ENCODE assay signal across 16 mouse cellular contexts in the genomic region with DNA sequence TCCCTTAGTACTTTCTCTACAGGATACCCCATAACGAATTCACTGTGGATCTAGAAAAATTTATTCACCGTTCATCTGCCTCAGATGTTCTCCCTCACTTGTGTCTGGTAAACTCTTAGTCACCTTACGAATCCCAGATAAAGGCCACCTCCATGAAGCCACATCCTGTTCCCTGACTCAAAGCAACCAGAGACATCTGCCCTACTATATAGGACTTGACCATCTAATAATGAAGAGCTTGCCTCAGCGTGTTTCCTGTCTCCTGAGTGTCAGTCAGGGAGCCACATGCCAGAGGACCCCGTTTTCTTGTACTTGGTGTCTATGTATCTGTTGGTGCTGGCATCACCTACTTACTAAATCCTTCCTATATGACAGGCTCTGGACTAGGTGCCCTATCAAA. TPM values are rescaled to one million over a fixed set of nuclear protein-coding genes. Genes with fewer than 3 reads are reported as not detected.
DNase-seq lines count a peak whose midpoint lies in the region; ATAC-seq and TF ChIP-seq lines count a peak whose summit lies in the region.
"Had no signal": no experiment of that assay in that cellular context is flagged by ENCODE, and none has a peak within 500 bp of the region (broad histone marks: within the 10 kb centered on the region; RNA-seq: fewer than 3 reads in every experiment).

No protein-coding gene starts in this region.

- no peak for TF ChIP-seq CTCF in bone marrow macrophage, adult 2 months (IDR thresholded peaks at IDR 0.05; ENCODE audit: low read depth, low read length)
- TF ChIP-seq CTCF in liver, postnatal 0 days (IDR thresholded peaks at IDR 0.05; ENCODE audit: low read depth) = no peak

- no peak for ATAC-seq in kidney, embryonic 14.5 days (ENCODE audit: low FRiP score, low TSS enrichment)
- ATAC-seq in liver, postnatal 0 days = no peak
- ATAC-seq: forebrain, embryonic 13.5 days; hindbrain, postnatal 0 days had no signal

- no peak for DNase-seq in kidney, adult 11 months
- peak; percentile 47 for DNase-seq in CD4-positive helper T cell, adult 2 months (ENCODE audit: low read depth, low spot score)
- no peak for DNase-seq in liver, postnatal 0 days
- DNase-seq in layer of hippocampus, adult 9-11 months = no peak
- DNase-seq in adrenal gland, postnatal 25 days = no peak
- DNase-seq: cerebellum, adult 18-20 months; embryo, embryonic 11 days; lung, postnatal 14 days; thymus, postnatal 14 days had no signal

- no peak overlapping the region for H3K4me3 ChIP-seq in kidney, embryonic 14.5 days (ENCODE audit: low read length)
- no peak overlapping the region for H3K4me3 ChIP-seq in bone marrow macrophage, adult 2 months (ENCODE audit: insufficient read depth, low read length)
- H3K4me3 ChIP-seq in liver, postnatal 0 days (ENCODE audit: low read depth, low read length) = no peak overlapping the region
- H3K4me3 ChIP-seq: forebrain, embryonic 13.5 days; limb, embryonic 12.5 days had no signal

- peaks cover 21% of the 10 kb centered on the region for H3K4me1 ChIP-seq in kidney, embryonic 14.5 days (ENCODE audit: control insufficient read depth, insufficient read depth, low read length)
- peaks cover 91% of the 10 kb centered on the region for H3K4me1 ChIP-seq in bone marrow macrophage, adult 2 months (ENCODE audit: control insufficient read depth, insufficient read depth, low read length)
- peaks cover 79% of the 10 kb centered on the region for H3K4me1 ChIP-seq in liver, postnatal 0 days (ENCODE audit: insufficient read depth)

- H3K9ac ChIP-seq in kidney, embryonic 14.5 days (ENCODE audit: low read depth, low read length) = no peak overlapping the region
- H3K9ac ChIP-seq in liver, postnatal 0 days (replicated peaks) = no peak overlapping the region
- H3K9ac ChIP-seq: forebrain, embryonic 13.5 days; limb, embryonic 12.5 days had no signal

- H3K27ac ChIP-seq in kidney, embryonic 14.5 days (ENCODE audit: low read depth, low read length) = 0 out of 2 replicates have a peak overlapping the region, but pooled peaks have one; percentile 94
- H3K27ac ChIP-seq in bone marrow macrophage, adult 2 months (ENCODE audit: insufficient read depth, low read depth, low read length) = peak overlapping the region; percentile 98
- peak overlapping the region; percentile 44; the same call in 1 of the 2 replicates for H3K27ac ChIP-seq in liver, postnatal 0 days (ENCODE audit: low read depth)
- H3K27ac ChIP-seq: forebrain, embryonic 13.5 days; hindbrain, postnatal 0 days; limb, embryonic 12.5 days had no signal

- WGBS in kidney, embryonic 14.5 days = 84% methylated on average over 5 of the region's 5 CpGs
- 54% methylated on average over 5 of the region's 5 CpGs for WGBS in liver, postnatal 0 days (ENCODE audit: insufficient replicate concordance)

- H3K27me3 ChIP-seq in kidney, embryonic 14.5 days (ENCODE audit: control insufficient read depth, insufficient read depth, low read length) = no peaks in the 10 kb centered on the region
- no peaks in the 10 kb centered on the region for H3K27me3 ChIP-seq in liver, postnatal 0 days (ENCODE audit: insufficient read depth, low read length)
- H3K27me3 ChIP-seq: forebrain, embryonic 13.5 days; limb, embryonic 12.5 days had no signal

- no peak overlapping the region for H3K4me2 ChIP-seq in kidney, embryonic 14.5 days (replicated peaks; ENCODE audit: low read depth, low read length)
- no peak overlapping the region for H3K4me2 ChIP-seq in liver, postnatal 0 days (ENCODE audit: low read depth, low read length)
- H3K4me2 ChIP-seq: forebrain, embryonic 13.5 days; limb, embryonic 12.5 days had no signal

- no peaks in the 10 kb centered on the region for H3K9me3 ChIP-seq in kidney, embryonic 14.5 days (ENCODE audit: control insufficient read depth, low read length)
- H3K9me3 ChIP-seq in liver, postnatal 0 days (ENCODE audit: low read length) = no peaks in the 10 kb centered on the region
- H3K9me3 ChIP-seq: forebrain, embryonic 13.5 days; limb, embryonic 12.5 days had no signal

- no peak for TF ChIP-seq POLR2A in bone marrow macrophage, adult 2 months (IDR thresholded peaks at IDR 0.05; ENCODE audit: borderline replicate concordance, low read depth, low read length)

- no peak for TF ChIP-seq EP300 in liver, postnatal 0 days (IDR thresholded peaks at IDR 0.05; ENCODE audit: low read depth)

- peaks cover 7% of the 10 kb centered on the region; the same call in 1 of the 2 replicates for H3K36me3 ChIP-seq in kidney, embryonic 14.5 days (ENCODE audit: control insufficient read depth, insufficient read depth, low read length)
- H3K36me3 ChIP-seq in liver, postnatal 0 days (replicated peaks; ENCODE audit: insufficient read depth, low read length) = peaks cover 14% of the 10 kb centered on the region; the same call in 1 of the 2 replicates

RNA-seq across cellular contexts. Expression of a gene that starts 29.6 kb away (rescaled TPM):
- polyA plus RNA-seq in kidney, embryonic 14.5 days (2014; fragmentation: Nextera tagmentation; extraction: Ambion mirVana) = not detected in 2 replicates
- polyA plus RNA-seq in bone marrow macrophage, adult 2 months (2012; ENCODE audit: insufficient read depth, insufficient read length, missing spikeins) = 4.1 and 6.4 TPM in 2 replicates
- polyA plus RNA-seq in liver, postnatal 0 days (2015; fragmentation: Nextera tagmentation; extraction: Ambion mirVana) = not detected in 2 replicates
- 2.1 and 3.5 TPM in 2 replicates for total RNA-seq in adrenal gland, postnatal 25 days (2021)
- total RNA-seq: gastrocnemius, postnatal 4 days had no signal
- polyA plus RNA-seq: forebrain, embryonic 13.5 days; limb, embryonic 12.5 days had no signal

RNA-seq across cellular contexts. Expression of a gene that starts 30.2 kb away (rescaled TPM):
- 10.8 and 14.1 TPM in 2 replicates for polyA plus RNA-seq in kidney, embryonic 14.5 days (2014; fragmentation: Nextera tagmentation; extraction: Ambion mirVana)
- 193 and 213 TPM in 2 replicates for polyA plus RNA-seq in bone marrow macrophage, adult 2 months (2012; ENCODE audit: insufficient read depth, insufficient read length, missing spikeins)
- 14.3 and 14.5 TPM in 2 replicates for polyA plus RNA-seq in liver, postnatal 0 days (2015; fragmentation: Nextera tagmentation; extraction: Ambion mirVana)
- total RNA-seq in adrenal gland, postnatal 25 days (2021) = 58.2 and 64.5 TPM in 2 replicates

RNA-seq across cellular contexts. Expression of a gene that starts 37.3 kb away (rescaled TPM):
- 9.7 and 12.5 TPM in 2 replicates for polyA plus RNA-seq in kidney, embryonic 14.5 days (2014; fragmentation: Nextera tagmentation; extraction: Ambion mirVana)
- 3.8 and 4.4 TPM in 2 replicates for polyA plus RNA-seq in bone marrow macrophage, adult 2 months (2012; ENCODE audit: insufficient read depth, insufficient read length, missing spikeins)
- polyA plus RNA-seq in liver, postnatal 0 days (2015; fragmentation: Nextera tagmentation; extraction: Ambion mirVana) = 3.2 and 3.5 TPM in 2 replicates
- 1.1 and 1.6 TPM in 2 replicates for total RNA-seq in adrenal gland, postnatal 25 days (2021)
- total RNA-seq: adrenal gland, adult 18-20 months had no signal

Comparison
In these comparisons a context has a peak if more than half of its experiments do, and no peak if none do; other contexts are left out.
1. H3K27ac ChIP-seq: peak in every context shown above with its lines; median percentile 98 in bone marrow macrophage, adult 2 months; 94 in kidney, embryonic 14.5 days; 44 in liver, postnatal 0 days.
2. RNA of a gene that starts 30.2 kb away (polyA plus RNA-seq): 193 to 213 TPM in bone marrow macrophage, adult 2 months; 14.3 to 14.5 TPM in liver, postnatal 0 days and 10.8 to 14.1 TPM in kidney, embryonic 14.5 days; every median in the first group is over 10 times any median in the second.